Mouse (Mus musculus): ENCODE measurements around the gene Zc2hc1b. TPM values are rescaled to one million over a fixed set of nuclear protein-coding genes. Genes with fewer than 3 reads are reported as not detected.

The Zc2hc1b gene
- polyA plus RNA-seq, 1 experiment = not detected

DNA sequence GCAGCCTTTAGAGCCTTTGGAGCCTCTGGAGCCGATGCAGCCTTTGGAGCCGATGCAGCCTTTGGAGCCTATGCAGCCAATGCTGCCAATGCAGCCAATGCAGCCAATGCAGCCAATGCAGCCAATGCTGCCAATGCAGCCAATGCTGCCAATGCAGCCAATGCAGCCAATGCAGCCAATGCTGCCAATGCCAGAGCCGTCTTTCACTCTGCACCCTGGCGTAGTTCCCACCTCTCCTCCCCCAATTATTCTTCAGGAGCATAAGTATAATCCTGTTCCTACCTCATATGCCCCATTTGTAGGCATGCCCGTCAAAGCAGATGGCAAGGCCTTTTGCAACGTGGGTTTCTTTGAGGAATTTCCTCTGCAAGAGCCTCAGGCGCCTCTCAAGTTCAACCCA lies 49.9 kb downstream of the Zc2hc1b start:
- Histone ChIP-seq H3K4me1 (ENCODE audit: control insufficient read depth, insufficient read depth, low read length) (no peaks in the 10 kb centered on the region), H3K27ac (ENCODE audit: insufficient read depth, low read depth, low read length) (no peak overlapping the region), H3K4me3 (ENCODE audit: insufficient read depth, low read depth, low read length) (no peak overlapping the region)
- 67% methylated on average over 7 of the region's 7 CpGs for WGBS
- TF ChIP-seq POLR2A (IDR thresholded peaks at IDR 0.05; ENCODE audit: insufficient read depth, low read depth, low read length) = no peak
- TF ChIP-seq CTCF (IDR thresholded peaks at IDR 0.05; ENCODE audit: insufficient read depth, low read depth, low read length) = no peak

DNA sequence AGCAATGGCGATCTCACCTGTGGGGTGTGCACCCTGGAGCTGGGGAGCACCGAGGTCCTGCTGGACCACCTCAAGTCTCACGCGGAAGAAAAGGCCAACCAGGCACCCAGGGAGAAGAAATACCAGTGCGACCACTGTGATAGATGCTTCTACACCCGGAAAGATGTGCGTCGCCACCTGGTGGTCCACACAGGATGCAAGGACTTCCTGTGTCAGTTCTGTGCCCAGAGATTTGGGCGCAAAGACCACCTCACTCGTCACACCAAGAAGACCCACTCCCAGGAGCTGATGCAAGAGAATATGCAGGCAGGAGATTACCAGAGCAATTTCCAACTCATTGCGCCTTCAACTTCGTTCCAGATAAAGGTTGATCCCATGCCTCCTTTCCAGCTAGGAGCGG lies 50.5 kb downstream of the Zc2hc1b start:
- H3K27ac ChIP-seq (ENCODE audit: insufficient read depth, low read depth, low read length) = no peak overlapping the region
- no peak overlapping the region for H3K4me3 ChIP-seq (ENCODE audit: insufficient read depth, low read depth, low read length)
- no peaks in the 10 kb centered on the region for H3K4me1 ChIP-seq (ENCODE audit: control insufficient read depth, insufficient read depth, low read length)
- no peak for TF ChIP-seq CTCF (IDR thresholded peaks at IDR 0.05; ENCODE audit: insufficient read depth, low read depth, low read length)
- no peak for TF ChIP-seq POLR2A (IDR thresholded peaks at IDR 0.05; ENCODE audit: insufficient read depth, low read depth, low read length)
- WGBS = 84% methylated on average over 13 of the region's 13 CpGs

DNA sequence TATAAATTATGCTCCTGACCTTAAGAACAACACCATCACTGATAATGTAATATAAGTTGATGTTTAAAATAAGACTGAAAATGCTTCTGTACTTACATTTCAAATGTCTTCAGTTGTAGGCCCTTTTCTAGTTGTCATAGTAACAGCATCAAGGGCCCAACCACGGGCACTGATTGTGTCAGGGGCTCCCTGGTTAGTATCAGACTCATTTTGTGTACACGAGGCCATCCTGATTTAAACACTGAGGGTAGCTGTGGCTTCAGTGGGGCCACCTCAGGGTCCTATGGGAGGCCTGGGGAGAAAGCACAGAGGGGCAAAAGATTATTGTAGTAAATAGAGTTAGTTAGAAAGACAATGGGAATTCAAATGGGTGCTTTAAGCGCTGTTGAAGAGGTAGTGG lies 52.0 kb downstream of the Zc2hc1b start:
- H3K27ac ChIP-seq (ENCODE audit: insufficient read depth, low read depth, low read length) = no peak overlapping the region
- no peak overlapping the region for H3K4me3 ChIP-seq (ENCODE audit: insufficient read depth, low read depth, low read length)
- TF ChIP-seq POLR2A (IDR thresholded peaks at IDR 0.05; ENCODE audit: insufficient read depth, low read depth, low read length) = no peak
- TF ChIP-seq CTCF (IDR thresholded peaks at IDR 0.05; ENCODE audit: insufficient read depth, low read depth, low read length) = no peak
- H3K4me1 ChIP-seq (ENCODE audit: control insufficient read depth, insufficient read depth, low read length) = no peaks in the 10 kb centered on the region
- WGBS = 66% methylated on average over 3 of the region's 3 CpGs

DNA sequence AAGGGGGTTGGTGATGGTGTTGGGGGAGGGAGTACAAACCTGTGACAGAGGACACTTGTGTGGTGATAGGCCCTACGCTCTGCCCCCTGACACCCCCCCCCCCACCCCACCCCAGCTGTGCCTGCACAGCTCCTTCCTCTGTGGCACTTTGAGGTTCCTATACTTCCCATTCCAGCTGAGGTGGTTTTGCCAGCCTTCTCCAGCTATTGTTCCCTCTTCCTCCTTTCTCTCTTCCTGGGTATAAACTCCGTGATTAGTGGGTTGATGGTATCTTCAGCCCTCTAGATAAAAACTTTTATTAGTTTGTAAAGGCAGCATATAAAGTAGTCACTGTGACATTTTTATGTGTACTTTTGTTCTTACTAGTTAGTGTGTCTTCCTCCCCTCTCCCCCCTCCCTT lies 58.5 kb downstream of the Zc2hc1b start:
- no peak for TF ChIP-seq CTCF (IDR thresholded peaks at IDR 0.05; ENCODE audit: insufficient read depth, low read depth, low read length)
- no peak for TF ChIP-seq POLR2A (IDR thresholded peaks at IDR 0.05; ENCODE audit: insufficient read depth, low read depth, low read length)
- 62% methylated on average over 2 of the region's 2 CpGs for WGBS
- Histone ChIP-seq H3K27ac (ENCODE audit: insufficient read depth, low read depth, low read length) (no peak overlapping the region), H3K4me1 (ENCODE audit: control insufficient read depth, insufficient read depth, low read length) (no peaks in the 10 kb centered on the region), H3K4me3 (ENCODE audit: insufficient read depth, low read depth, low read length) (no peak overlapping the region)

DNA sequence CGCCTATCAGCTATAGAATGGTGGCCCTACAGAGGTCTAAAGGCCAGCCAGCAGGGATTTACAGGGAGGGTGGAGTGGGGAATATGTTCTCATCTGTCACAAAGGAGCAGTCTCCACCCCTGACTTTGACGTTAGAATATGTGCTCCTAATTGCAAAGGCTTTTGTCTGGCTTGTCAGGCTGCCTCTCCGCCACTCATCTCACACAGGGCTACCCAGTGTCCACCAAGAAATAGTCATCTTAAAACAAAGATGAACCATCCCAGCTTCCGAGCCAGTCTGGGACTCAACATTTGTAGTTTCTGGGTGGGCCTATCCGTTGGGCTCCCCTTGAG lies 59.1 kb downstream of the Zc2hc1b start:
- H3K27ac ChIP-seq (ENCODE audit: insufficient read depth, low read depth, low read length) = no peak overlapping the region
- H3K4me1 ChIP-seq (ENCODE audit: control insufficient read depth, insufficient read depth, low read length) = no peaks in the 10 kb centered on the region
- TF ChIP-seq POLR2A (IDR thresholded peaks at IDR 0.05; ENCODE audit: insufficient read depth, low read depth, low read length) = no peak
- no peak for TF ChIP-seq CTCF (IDR thresholded peaks at IDR 0.05; ENCODE audit: insufficient read depth, low read depth, low read length)
- WGBS = 72% methylated on average over 5 of the region's 5 CpGs
- H3K4me3 ChIP-seq (ENCODE audit: insufficient read depth, low read depth, low read length) = no peak overlapping the region

DNA sequence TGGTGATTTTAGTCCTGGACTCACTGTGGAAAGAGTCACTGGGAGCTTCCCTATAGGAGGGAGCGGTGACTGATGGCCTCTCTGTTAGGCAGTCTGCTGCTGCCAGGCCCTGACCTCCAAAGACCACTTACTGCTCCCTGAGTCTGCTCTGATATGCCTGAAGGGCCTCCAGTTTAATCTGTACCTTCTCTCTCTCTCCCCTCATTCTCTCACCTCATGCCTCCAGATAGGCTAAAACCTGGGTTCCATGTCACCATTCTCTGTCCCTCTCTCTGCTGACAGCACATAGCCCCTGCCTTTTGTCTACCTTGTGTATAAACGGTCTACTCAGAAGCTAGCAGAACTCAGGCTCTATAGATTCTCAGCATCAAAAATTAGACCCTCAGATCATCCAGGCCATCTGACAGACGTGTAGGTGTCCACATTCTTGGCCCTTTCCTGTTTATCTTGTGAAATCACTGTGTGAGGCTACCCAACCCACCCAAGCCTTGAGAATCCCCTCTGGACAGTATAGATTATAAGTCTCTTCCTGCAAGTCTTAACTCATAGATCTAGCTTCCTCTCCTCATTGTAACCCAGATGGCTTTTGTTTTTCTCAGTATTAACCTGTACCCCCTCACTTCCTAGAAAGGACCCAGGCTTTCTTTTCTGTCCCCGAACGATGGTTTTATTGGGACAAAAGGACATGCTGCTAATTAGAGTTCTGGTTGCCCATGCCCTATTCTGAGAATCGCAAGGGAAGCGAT lies 59.6 kb downstream of the Zc2hc1b start:
- TF ChIP-seq CTCF (IDR thresholded peaks at IDR 0.05; ENCODE audit: insufficient read depth, low read depth, low read length) (no peak), POLR2A (IDR thresholded peaks at IDR 0.05; ENCODE audit: insufficient read depth, low read depth, low read length) (no peak)
- H3K4me1 ChIP-seq (ENCODE audit: control insufficient read depth, insufficient read depth, low read length) = no peaks in the 10 kb centered on the region
- no peak overlapping the region for H3K4me3 ChIP-seq (ENCODE audit: insufficient read depth, low read depth, low read length)
- no peak overlapping the region for H3K27ac ChIP-seq (ENCODE audit: insufficient read depth, low read depth, low read length)
- WGBS = 70% methylated on average over 7 of the region's 7 CpGs

DNA sequence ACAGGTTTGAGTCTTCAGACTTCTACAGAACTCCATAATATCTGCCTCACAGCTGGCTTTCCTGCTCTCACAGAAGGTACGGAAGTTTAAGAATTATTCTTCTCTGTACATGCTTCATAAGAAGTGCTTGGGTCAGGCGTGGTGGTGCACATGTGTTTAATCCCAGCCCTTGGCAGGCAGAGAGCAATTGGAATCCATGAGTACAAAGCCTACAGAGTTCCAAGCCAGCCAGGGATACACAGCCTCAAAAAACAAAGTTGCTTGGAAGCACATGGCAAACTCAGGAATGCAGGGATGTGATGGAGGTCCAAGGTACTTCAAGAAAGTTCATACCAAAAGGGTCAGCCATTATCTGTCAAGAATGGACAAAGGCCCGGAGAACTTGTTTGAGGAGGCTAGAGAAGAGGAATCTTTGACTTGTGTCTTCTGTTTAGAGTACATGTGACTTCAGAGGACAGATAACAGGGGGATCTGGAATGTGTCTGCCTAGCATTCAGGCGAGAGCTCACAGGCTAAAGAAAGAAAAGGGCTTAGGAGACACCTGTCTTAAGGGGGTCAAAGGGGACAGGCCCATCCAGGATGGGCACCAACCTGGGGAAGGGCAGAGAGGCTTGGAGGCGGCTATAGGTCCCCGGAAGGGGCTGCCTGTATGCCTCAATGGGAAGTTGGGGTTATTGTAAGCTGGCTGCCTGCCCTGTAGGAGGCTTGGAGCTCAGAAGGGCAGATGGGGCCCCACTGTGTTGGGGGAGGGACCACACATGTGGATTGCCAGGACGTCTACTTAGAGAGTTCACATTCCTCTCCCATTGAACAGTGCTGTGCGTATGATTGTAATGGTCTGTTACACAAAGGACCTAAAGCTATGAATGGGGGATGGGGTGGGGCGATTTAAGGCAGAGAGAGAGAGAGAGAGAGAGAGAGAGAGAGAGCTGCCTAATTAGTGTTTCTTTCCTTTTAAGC lies 60.8 kb downstream of the Zc2hc1b start:
- Histone ChIP-seq H3K27ac (ENCODE audit: insufficient read depth, low read depth, low read length) (no peak overlapping the region), H3K4me3 (ENCODE audit: insufficient read depth, low read depth, low read length) (no peak overlapping the region), H3K4me1 (ENCODE audit: control insufficient read depth, insufficient read depth, low read length) (no peaks in the 10 kb centered on the region)
- WGBS = 57% methylated on average over 9 of the region's 9 CpGs
- no peak for TF ChIP-seq POLR2A (IDR thresholded peaks at IDR 0.05; ENCODE audit: insufficient read depth, low read depth, low read length)
- no peak for TF ChIP-seq CTCF (IDR thresholded peaks at IDR 0.05; ENCODE audit: insufficient read depth, low read depth, low read length)

DNA sequence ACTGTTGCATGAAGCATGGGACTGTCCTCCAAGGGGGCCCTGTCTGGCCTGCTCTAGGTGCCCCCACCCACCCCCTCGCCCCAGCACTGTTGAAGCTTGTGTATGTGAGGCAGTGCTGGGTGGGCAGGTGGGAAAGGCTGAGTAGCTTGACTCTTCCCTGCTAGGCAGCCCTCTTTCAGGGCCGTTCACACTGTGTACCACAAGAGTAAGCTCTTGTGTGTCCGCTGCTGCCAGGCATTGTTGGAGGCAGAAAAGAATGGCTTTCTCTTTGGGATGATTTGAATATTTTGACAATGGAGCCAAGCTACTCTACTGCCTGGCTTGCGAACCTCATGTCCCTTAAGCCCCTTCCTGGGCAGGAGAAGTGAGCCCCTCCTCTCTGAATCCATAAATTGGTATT lies 62.8 kb downstream of the Zc2hc1b start:
- no peak for TF ChIP-seq CTCF (IDR thresholded peaks at IDR 0.05; ENCODE audit: insufficient read depth, low read depth, low read length)
- no peak for TF ChIP-seq POLR2A (IDR thresholded peaks at IDR 0.05; ENCODE audit: insufficient read depth, low read depth, low read length)
- Histone ChIP-seq H3K4me3 (ENCODE audit: insufficient read depth, low read depth, low read length) (no peak overlapping the region), H3K27ac (ENCODE audit: insufficient read depth, low read depth, low read length) (no peak overlapping the region), H3K4me1 (ENCODE audit: control insufficient read depth, insufficient read depth, low read length) (no peaks in the 10 kb centered on the region)
- 71% methylated on average over 4 of the region's 4 CpGs for WGBS

DNA sequence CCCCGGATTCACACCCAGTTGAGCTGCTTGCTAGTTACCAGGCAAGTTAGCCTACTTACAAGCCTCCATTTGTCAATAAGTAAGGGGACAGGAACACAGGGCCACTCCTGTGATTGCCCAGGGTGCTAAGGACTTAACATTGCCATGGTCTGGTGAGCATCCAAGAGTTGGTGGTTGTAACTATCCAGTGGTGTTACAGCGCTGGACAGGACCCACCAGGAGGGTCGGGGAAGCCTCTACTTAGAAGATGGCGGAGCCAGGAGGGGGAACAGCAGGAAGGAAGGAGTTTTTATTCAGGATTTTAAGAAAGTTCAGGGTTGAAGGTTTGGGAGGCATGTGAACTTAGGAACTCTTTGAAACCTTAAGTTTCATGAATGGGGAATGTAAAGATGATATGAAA lies 64.2 kb downstream of the Zc2hc1b start:
- H3K4me3 ChIP-seq (ENCODE audit: insufficient read depth, low read depth, low read length) = no peak overlapping the region
- 95% methylated on average over 4 of the region's 4 CpGs for WGBS
- TF ChIP-seq POLR2A (IDR thresholded peaks at IDR 0.05; ENCODE audit: insufficient read depth, low read depth, low read length) = no peak
- TF ChIP-seq CTCF (IDR thresholded peaks at IDR 0.05; ENCODE audit: insufficient read depth, low read depth, low read length) = no peak
- H3K27ac ChIP-seq (ENCODE audit: insufficient read depth, low read depth, low read length) = no peak overlapping the region
- no peaks in the 10 kb centered on the region for H3K4me1 ChIP-seq (ENCODE audit: control insufficient read depth, insufficient read depth, low read length)

Data from olfactory bulb, adult 2 months (tissue).